Mouse (Mus musculus) olfactory bulb, adult 2 months (tissue): ENCODE data around the gene Defb13.

Experiments used
- CTCF ChIP-seq: fragments of 200-500 bp; IDR thresholded peaks from 2 replicates; pipeline ENCODE4 v1.5.1; 2012; ENCODE audit warnings: low read depth, mild to moderate bottlenecking, low read length, moderate library complexity; ENCODE audit not compliant: insufficient read depth
- POLR2A ChIP-seq: fragments of 200-500 bp; IDR thresholded peaks from 2 replicates; pipeline ENCODE4 v1.6.1; 2012; ENCODE audit warnings: mild to moderate bottlenecking, low read depth, low read length, moderate library complexity; ENCODE audit not compliant: insufficient read depth

DNA sequence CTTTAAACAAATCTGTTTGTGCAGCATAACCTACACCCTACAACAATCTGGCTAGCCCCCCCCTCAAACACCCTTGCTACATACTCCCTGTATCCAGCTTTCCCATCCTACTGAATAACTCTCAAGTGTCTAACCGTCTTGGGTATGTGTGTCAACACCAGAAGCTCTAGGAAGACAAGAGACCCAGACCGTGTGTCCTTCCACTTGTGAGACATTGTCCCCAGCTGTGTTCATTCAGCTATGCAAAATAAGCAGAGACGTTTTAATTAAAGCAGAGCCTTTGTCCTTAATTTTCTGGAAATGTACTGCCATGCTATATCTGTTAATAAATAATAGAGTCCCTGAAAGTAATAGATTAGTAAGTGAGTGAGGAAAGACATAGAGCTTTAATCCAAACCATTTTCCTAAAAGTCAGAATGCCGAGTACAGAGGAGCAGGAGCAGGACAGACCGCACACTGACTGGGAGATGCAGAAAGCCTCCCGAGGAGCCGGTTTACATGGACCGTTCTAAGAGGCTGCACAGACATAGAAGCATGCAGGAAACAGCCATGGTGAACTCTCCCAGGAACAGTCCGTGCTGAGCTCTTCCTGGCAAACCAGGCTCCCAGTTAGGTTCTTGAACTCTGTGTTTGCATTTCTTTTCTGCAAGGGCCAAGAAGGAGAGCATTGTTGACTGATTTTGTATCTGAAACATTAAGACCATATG lies 902 bp downstream of the Defb13 start:
- TF ChIP-seq POLR2A, result no peak
- no peak for TF ChIP-seq CTCF
